Mouse (Mus musculus) E14TG2a.4 (cell line): ENCODE measurements around the gene Gprasp1.
"Not testable (repeated sequence)": the region's sequence is repeated elsewhere in the genome, so short reads cannot be mapped to it uniquely, and the experiment has no call there.

Experiments used
- H3K27me3 ChIP-seq: 2 replicates; pipeline ENCODE4 v1.6.1; 2014; ENCODE audit warnings: low read length, control low read depth; ENCODE audit not compliant: insufficient read depth
- H3K36me3 ChIP-seq: 2 replicates; pipeline ENCODE4 v1.6.1; 2014; ENCODE audit warnings: low read length, control low read depth; ENCODE audit not compliant: insufficient read depth
- H3K4me1 ChIP-seq: replicated peaks from 2 replicates; pipeline ENCODE4 v1.6.1; 2014; ENCODE audit warnings: low read depth, low read length, control low read depth
- H3K4me3 ChIP-seq: replicated peaks from 2 replicates; pipeline ENCODE4 v1.5.1; 2014; ENCODE audit warnings: mild to moderate bottlenecking, low read length
- H3K9me3 ChIP-seq: 2 replicates; pipeline ENCODE4 v1.6.1; 2014; ENCODE audit warnings: low read length, control low read depth
- CTCF ChIP-seq: conservative IDR thresholded peaks from 2 replicates; pipeline ENCODE4 v1.5.1; 2014; ENCODE audit warnings: low read length
- NANOG ChIP-seq: IDR thresholded peaks from 2 replicates; pipeline ENCODE4 v1.6.1; 2014; ENCODE audit warnings: borderline replicate concordance, low read length, mixed read lengths
- POU5F1 ChIP-seq: IDR thresholded peaks from 2 replicates; pipeline ENCODE4 v1.6.1; 2014; ENCODE audit warnings: low read length, borderline replicate concordance

Gprasp1 gene

GRCm38 (mm10) chrX:135752832-135753231 lies 10.3 kb downstream of the Gprasp1 start:
- Histone ChIP-seq H3K27me3 (no peaks in the 10 kb centered on the region), H3K9me3 (no peaks in the 10 kb centered on the region), H3K4me3 (no peak overlapping the region), H3K36me3 (peaks cover 35% of the 10 kb centered on the region), H3K4me1 (no peaks in the 10 kb centered on the region)
- TF ChIP-seq NANOG (no peak), POU5F1 (no peak), CTCF (peak; percentile 52)

- H3K9me3 ChIP-seq: no peaks in the 10 kb centered on the region
- no peaks in the 10 kb centered on the region for H3K27me3 ChIP-seq
- H3K4me1 ChIP-seq: no peaks in the 10 kb centered on the region
- H3K36me3 ChIP-seq: peaks cover 31% of the 10 kb centered on the region
- no peak overlapping the region for H3K4me3 ChIP-seq
- TF ChIP-seq POU5F1 (no peak), NANOG (no peak), CTCF (peak; percentile 40)
These were observed 19.2 kb downstream of the Gprasp1 start for GRCm38 (mm10) chrX:135761707-135762106.

GRCm38 (mm10) chrX:135768043-135768548 lies 25.6 kb downstream of the Gprasp1 start:
- H3K27me3 ChIP-seq: no peaks in the 10 kb centered on the region
- no peak overlapping the region for H3K4me3 ChIP-seq
- TF ChIP-seq POU5F1 (no peak), NANOG (no peak), CTCF (no peak)
- no peaks in the 10 kb centered on the region for H3K9me3 ChIP-seq
- peaks cover 2% of the 10 kb centered on the region; the same call in 1 of the 2 replicates for H3K36me3 ChIP-seq
- H3K4me1 ChIP-seq: no peaks in the 10 kb centered on the region

GRCm38 (mm10) chrX:135768565-135768964 lies 26.0 kb downstream of the Gprasp1 start:
- Histone ChIP-seq H3K4me1 (no peaks in the 10 kb centered on the region), H3K4me3 (no peak overlapping the region), H3K27me3 (no peaks in the 10 kb centered on the region), H3K36me3 (no peaks in the 10 kb centered on the region), H3K9me3 (no peaks in the 10 kb centered on the region)
- TF ChIP-seq CTCF (no peak), POU5F1 (no peak), NANOG (no peak)

- H3K36me3 ChIP-seq: no peaks in the 10 kb centered on the region
- H3K4me1 ChIP-seq: 0 out of 2 replicates have a peak, but pooled peaks cover 9% of the 10 kb centered on the region
- H3K9me3 ChIP-seq: no peaks in the 10 kb centered on the region
- H3K4me3 ChIP-seq: no peak overlapping the region
- no peaks in the 10 kb centered on the region for H3K27me3 ChIP-seq
- TF ChIP-seq CTCF (no peak), POU5F1 (no peak), NANOG (no peak)
These were observed 49.0 kb downstream of the Gprasp1 start for GRCm38 (mm10) chrX:135791536-135791935.

- Histone ChIP-seq H3K27me3 (no peaks in the 10 kb centered on the region), H3K36me3 (no peaks in the 10 kb centered on the region), H3K4me1 (0 out of 2 replicates have a peak, but pooled peaks cover 9% of the 10 kb centered on the region), H3K4me3 (no peak overlapping the region), H3K9me3 (no peaks in the 10 kb centered on the region)
- no peak for TF ChIP-seq CTCF
These were observed 49.8 kb downstream of the Gprasp1 start for GRCm38 (mm10) chrX:135792326-135792725.

GRCm38 (mm10) chrX:135795591-135796304 lies 53.2 kb downstream of the Gprasp1 start:
- H3K4me1 ChIP-seq, H3K9me3 ChIP-seq, H3K27me3 ChIP-seq: not testable (repeated sequence)
- peaks cover 25% of the 10 kb centered on the region for H3K36me3 ChIP-seq
- H3K4me3 ChIP-seq: peak overlapping the region; percentile 83

- H3K27me3 ChIP-seq, H3K4me1 ChIP-seq, H3K9me3 ChIP-seq: not testable (repeated sequence)
- H3K36me3 ChIP-seq: peaks cover 33% of the 10 kb centered on the region
- H3K4me3 ChIP-seq: peak overlapping the region; percentile 83
These were observed 54.0 kb downstream of the Gprasp1 start for GRCm38 (mm10) chrX:135796305-135797211.

GRCm38 (mm10) chrX:135797212-135797644 lies 54.7 kb downstream of the Gprasp1 start, which contains the start of gene Bhlhb9:
Gene Bhlhb9 (plus strand): TSS chrX:135797594.
- H3K36me3 ChIP-seq: peaks cover 40% of the 10 kb centered on the region
- peak; percentile 13; the same call in 1 of the 2 replicates for TF ChIP-seq CTCF
- H3K4me3 ChIP-seq: peak within 1 kb of the TSS; percentile 83
- not testable (repeated sequence) for H3K4me1 ChIP-seq, H3K27me3 ChIP-seq, H3K9me3 ChIP-seq
